Mouse (Mus musculus): ENCODE data around the gene Ttyh2. TPM values are rescaled to one million over a fixed set of nuclear protein-coding genes. Genes with fewer than 3 reads are reported as not detected.
A peak's percentile ranks its signal among the peaks of the same experiment; 100 is the strongest.

Ttyh2 gene
- polyA plus RNA-seq, 1 experiment from 2014 or later = 23.7 TPM

- H3K27me3 ChIP-seq (ENCODE audit: insufficient read depth, low read length) = no peaks in the 10 kb centered on the region
- DNase-seq (no peak), ATAC-seq (no peak)
- H3K4me3 ChIP-seq (ENCODE audit: low read depth, low read length) = no peak overlapping the region
- peaks cover 52% of the 10 kb centered on the region for H3K4me1 ChIP-seq (ENCODE audit: insufficient read depth)
- no peaks in the 10 kb centered on the region for H3K9me3 ChIP-seq (ENCODE audit: low read length)
- no peak for TF ChIP-seq EP300 (IDR thresholded peaks at IDR 0.05; ENCODE audit: low read depth)
- H3K36me3 ChIP-seq (replicated peaks; ENCODE audit: insufficient read depth, low read length) = no peaks in the 10 kb centered on the region
- WGBS (ENCODE audit: insufficient replicate concordance) = 61% methylated on average over 10 of the region's 10 CpGs
- H3K4me2 ChIP-seq (ENCODE audit: low read depth, low read length) = no peak overlapping the region
- H3K27ac ChIP-seq (ENCODE audit: low read depth) = peak overlapping the region; percentile 41; the same call in 1 of the 2 replicates
- no peak overlapping the region for H3K9ac ChIP-seq (replicated peaks)
Observed at GRCm38 (mm10) chr11:114680291-114680690, 5.1 kb downstream of the Ttyh2 start.

DNA sequence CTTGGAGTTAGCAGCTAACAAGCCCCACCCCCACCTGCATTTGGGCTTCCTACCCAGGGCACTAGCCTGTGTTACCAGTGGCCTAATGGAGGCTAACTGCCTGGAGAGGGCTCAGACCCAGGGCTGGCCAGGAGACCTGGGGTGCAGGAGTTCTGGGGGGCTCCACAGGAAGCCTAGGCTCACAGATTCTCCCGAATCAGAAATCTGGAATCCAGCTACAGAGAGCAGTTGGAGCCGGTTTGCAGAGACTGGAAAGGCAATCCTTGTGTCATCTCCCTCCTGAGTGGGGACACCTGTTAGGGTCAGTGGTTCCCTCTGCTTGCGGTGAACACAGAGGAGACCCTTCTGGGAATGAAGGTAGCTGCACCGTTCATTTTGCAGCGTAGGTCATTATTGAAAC is 5.8 kb downstream of the Ttyh2 start:
- DNase-seq (no peak), ATAC-seq (no peak)
- peak overlapping the region; percentile 18; the same call in 1 of the 2 replicates for H3K27ac ChIP-seq (ENCODE audit: low read depth)
- no peak overlapping the region for H3K9ac ChIP-seq (replicated peaks)
- peaks cover 54% of the 10 kb centered on the region for H3K4me1 ChIP-seq (ENCODE audit: insufficient read depth)
- H3K4me3 ChIP-seq (ENCODE audit: low read depth, low read length) = no peak overlapping the region
- no peaks in the 10 kb centered on the region for H3K36me3 ChIP-seq (replicated peaks; ENCODE audit: insufficient read depth, low read length)
- TF ChIP-seq CTCF (IDR thresholded peaks at IDR 0.05; ENCODE audit: low read depth) (no peak), EP300 (IDR thresholded peaks at IDR 0.05; ENCODE audit: low read depth) (no peak)
- WGBS (ENCODE audit: insufficient replicate concordance) = 66% methylated on average over 5 of the region's 5 CpGs
- H3K9me3 ChIP-seq (ENCODE audit: low read length) = no peaks in the 10 kb centered on the region
- H3K27me3 ChIP-seq (ENCODE audit: insufficient read depth, low read length) = no peaks in the 10 kb centered on the region
- no peak overlapping the region for H3K4me2 ChIP-seq (ENCODE audit: low read depth, low read length)

DNA sequence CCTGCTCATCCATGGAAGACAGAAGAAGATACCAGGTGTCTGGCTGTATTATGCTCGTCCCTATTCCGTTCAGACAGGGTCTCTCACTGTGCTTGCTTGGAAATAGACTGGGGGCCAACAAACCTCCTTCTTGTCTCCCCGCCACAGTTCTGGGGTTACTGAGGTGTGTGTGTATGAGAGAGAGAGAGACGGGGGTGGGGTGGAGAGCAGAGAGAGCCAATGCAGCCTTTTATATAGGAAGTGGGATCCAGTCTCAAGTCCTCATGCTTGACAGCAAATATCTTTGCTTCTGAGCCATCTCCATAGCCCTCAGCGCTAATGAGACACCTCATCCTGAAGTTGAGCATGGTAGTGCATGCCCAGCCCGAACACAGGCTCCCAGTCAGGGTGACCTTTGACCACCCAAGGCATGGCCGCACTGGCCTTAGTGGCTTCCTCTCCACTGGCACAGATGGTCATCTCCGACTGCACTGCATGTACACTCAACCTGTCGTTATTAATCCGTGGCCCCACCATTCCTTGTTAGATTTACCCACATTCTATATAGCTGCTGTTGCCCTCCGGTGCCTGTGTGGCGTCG is 7.2 kb downstream of the Ttyh2 start:
- H3K9me3 ChIP-seq (ENCODE audit: low read length) = no peaks in the 10 kb centered on the region
- ATAC-seq = no peak
- 81% methylated on average over 13 of the region's 13 CpGs for WGBS (ENCODE audit: insufficient replicate concordance)

GRCm38 (mm10) chr11:114683029-114683721 is 7.9 kb downstream of the Ttyh2 start:
- Histone ChIP-seq H3K4me1 (ENCODE audit: insufficient read depth) (peaks cover 45% of the 10 kb centered on the region), H3K9ac (replicated peaks) (no peak overlapping the region), H3K27me3 (ENCODE audit: insufficient read depth, low read length) (no peaks in the 10 kb centered on the region), H3K9me3 (ENCODE audit: low read length) (no peaks in the 10 kb centered on the region), H3K4me2 (ENCODE audit: low read depth, low read length) (no peak overlapping the region), H3K4me3 (ENCODE audit: low read depth, low read length) (no peak overlapping the region), H3K36me3 (replicated peaks; ENCODE audit: insufficient read depth, low read length) (no peaks in the 10 kb centered on the region), H3K27ac (ENCODE audit: low read depth) (no peak overlapping the region)
- ATAC-seq = no peak
- no peak for TF ChIP-seq CTCF (IDR thresholded peaks at IDR 0.05; ENCODE audit: low read depth)
- no peak for TF ChIP-seq EP300 (IDR thresholded peaks at IDR 0.05; ENCODE audit: low read depth)
- WGBS (ENCODE audit: insufficient replicate concordance) = 76% methylated on average over 10 of the region's 10 CpGs
- DNase-seq = no peak

More for the DNA sequence above, 7.2 kb downstream of the Ttyh2 start:
- H3K4me2 ChIP-seq (ENCODE audit: low read depth, low read length) = no peak overlapping the region
- no peaks in the 10 kb centered on the region for H3K27me3 ChIP-seq (ENCODE audit: insufficient read depth, low read length)
- H3K36me3 ChIP-seq (replicated peaks; ENCODE audit: insufficient read depth, low read length) = no peaks in the 10 kb centered on the region
- peaks cover 45% of the 10 kb centered on the region for H3K4me1 ChIP-seq (ENCODE audit: insufficient read depth)
- TF ChIP-seq CTCF (IDR thresholded peaks at IDR 0.05; ENCODE audit: low read depth) (no peak), EP300 (IDR thresholded peaks at IDR 0.05; ENCODE audit: low read depth) (no peak)
- no peak overlapping the region for H3K4me3 ChIP-seq (ENCODE audit: low read depth, low read length)
- no peak overlapping the region for H3K27ac ChIP-seq (ENCODE audit: low read depth)
- no peak overlapping the region for H3K9ac ChIP-seq (replicated peaks)
- no peak for DNase-seq

DNA sequence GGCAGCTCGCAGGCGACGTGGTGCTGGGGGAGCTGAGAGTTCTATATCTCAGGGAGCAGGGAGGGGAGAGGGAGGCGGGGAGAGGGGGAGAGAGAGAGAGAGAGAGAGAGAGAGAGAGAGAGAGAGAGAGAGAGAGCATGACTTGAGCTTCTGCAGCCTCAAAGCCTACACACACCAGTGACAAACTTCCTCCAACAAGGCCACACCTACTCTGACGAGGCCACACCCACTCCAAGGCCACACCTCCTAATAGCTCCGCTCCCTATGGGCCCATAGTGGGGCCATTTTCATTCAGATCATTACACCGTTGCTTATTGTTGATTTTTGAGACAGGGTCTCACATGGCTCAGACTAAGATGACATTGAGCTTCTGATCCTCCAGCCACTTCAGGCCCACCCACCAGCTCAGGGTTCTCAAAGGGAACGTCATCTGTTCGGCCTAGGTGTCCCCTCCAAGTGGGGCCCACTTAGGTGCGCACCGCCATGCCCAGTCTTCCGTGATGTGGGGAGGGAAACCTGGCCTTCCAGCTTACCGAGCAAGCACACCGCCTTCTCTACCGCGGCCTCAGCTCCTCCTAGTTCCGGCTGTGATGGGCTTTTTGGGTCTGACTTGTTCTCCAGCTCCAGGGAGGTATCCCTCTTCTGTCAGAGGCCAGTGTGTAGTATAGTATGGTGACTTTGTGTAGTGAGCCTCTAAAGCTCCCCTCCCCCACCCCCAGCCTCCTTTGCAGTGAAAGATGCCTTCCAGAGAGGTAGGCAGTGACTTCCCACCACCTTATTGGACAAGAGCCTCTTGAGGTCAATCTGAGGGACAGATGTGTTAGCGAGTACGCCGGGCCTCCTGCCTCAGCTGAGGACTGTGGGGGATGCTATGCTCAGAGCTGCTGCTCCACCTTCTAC is 8.7 kb downstream of the Ttyh2 start:
- Histone ChIP-seq H3K27me3 (ENCODE audit: insufficient read depth, low read length) (no peaks in the 10 kb centered on the region), H3K9me3 (ENCODE audit: low read length) (no peaks in the 10 kb centered on the region), H3K4me1 (ENCODE audit: insufficient read depth) (peaks cover 43% of the 10 kb centered on the region), H3K27ac (ENCODE audit: low read depth) (peak overlapping the region; percentile 57; the same call in 1 of the 2 replicates), H3K36me3 (replicated peaks; ENCODE audit: insufficient read depth, low read length) (no peaks in the 10 kb centered on the region), H3K4me2 (ENCODE audit: low read depth, low read length) (no peak overlapping the region), H3K9ac (replicated peaks) (no peak overlapping the region), H3K4me3 (ENCODE audit: low read depth, low read length) (no peak overlapping the region)
- TF ChIP-seq EP300 (IDR thresholded peaks at IDR 0.05; ENCODE audit: low read depth) (no peak), CTCF (IDR thresholded peaks at IDR 0.05; ENCODE audit: low read depth) (no peak)
- DNase-seq (no peak), ATAC-seq (no peak)
- 65% methylated on average over 20 of the region's 20 CpGs for WGBS (ENCODE audit: insufficient replicate concordance)

All from liver, postnatal 0 days (tissue).